Mouse (Mus musculus) kidney, postnatal 14 days (tissue): Measurements from ENCODE around the gene Atp11b.

Experiments used
- DNase-seq: peaks from one replicate; pipeline ENCODE4 v3.0.0; 2022; ENCODE audit warnings: mixed read lengths

Atp11b gene

DNA sequence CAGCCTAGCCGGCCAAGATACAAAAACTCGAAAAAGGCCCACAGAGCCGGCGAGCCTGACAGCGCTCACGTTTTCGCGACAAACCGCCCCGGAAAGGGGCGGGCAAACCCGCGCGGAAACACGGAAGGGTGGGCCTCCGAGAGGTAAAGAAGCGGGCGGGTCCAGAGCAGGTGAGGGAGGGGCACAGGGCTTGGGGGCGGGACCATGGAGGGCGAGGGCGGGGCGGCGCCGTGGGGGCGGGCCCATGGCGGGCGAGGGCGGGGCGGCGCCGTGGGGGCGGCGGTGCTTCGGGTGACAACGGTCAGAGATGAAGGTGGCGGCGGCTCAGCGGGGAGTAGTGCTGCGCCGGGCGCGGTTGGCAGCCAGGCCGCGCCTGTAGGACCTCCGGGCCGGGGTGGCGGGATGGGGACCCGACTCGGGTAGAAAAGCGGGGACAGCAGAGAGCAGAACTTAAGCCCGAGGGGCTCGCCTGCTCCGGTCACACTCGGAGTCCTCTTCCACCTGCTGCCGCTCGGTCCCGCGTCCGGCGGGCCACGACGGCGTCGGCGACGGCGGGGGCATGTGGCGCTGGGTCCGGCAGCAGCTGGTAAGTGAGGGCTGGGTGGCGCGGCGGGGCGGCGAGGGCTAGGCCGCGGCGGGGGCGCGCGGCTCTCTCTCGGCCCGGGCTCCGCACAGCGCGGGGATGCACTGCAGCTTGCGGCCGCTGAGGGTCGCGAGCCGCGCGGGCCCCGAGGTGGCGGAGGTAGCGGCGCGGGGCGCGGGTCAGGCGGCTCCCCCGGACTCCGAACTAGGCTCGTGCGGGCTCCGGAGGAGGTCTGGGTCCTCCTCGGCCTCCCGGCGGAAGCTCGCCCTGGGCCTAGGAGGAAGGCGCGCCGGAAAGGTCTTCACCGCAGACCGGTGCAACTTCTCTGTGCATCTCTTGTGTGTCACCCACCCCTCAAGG, at the start of gene Atp11b:
Gene Atp11b, plus strand, starts transcription at position 282 of the 943 bp plus-strand sequence.
- peak; percentile 89 for DNase-seq

DNA sequence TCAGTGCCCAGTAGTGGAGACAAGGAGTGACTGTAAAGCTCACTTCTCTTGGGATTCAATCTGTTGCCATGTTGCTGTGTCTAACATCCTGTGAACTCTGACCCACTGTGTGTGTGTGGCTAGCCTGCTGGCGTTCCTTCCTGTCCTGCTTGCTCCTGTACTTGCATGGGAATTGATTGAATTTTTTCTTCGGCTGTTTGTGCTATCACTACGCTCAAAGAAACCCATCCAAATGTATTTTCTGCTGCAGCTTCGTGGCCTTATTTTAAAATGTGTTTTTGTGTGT, 49.6 kb upstream of the Atp11b start:
- no peak for DNase-seq

DNA sequence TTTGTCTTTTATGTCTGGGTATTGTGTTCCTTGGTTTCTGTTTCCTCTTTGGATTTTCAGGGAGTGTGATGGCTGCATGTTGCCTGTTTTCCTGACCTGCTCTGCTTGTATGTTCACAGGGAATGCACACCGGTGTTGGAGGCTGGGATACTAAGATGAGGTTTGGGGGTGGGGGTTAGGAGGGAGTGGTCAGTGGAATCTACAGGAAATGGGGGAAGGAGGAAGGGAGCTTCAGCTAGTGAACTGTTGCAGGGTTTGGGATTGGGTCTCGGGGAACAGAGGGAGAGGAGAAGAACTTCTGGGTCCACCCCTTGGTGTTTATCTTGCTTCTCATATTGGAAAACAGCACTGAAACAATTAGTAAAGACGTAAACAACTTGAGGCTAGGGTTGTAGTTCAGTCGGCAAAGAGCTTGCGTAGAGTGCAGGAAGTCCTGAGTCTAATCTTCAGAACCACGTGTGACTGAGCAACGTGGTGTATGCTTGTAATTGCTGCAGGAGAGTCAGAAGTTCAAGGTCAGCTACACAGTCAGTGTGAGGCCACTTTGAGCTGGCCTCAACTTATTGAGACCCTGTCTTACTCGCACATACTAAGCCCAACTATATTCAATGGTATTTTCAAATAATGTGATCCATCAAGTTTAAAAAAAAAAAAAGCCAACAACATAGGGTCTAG, 34.2 kb upstream of the Atp11b start:
- no peak for DNase-seq

DNA sequence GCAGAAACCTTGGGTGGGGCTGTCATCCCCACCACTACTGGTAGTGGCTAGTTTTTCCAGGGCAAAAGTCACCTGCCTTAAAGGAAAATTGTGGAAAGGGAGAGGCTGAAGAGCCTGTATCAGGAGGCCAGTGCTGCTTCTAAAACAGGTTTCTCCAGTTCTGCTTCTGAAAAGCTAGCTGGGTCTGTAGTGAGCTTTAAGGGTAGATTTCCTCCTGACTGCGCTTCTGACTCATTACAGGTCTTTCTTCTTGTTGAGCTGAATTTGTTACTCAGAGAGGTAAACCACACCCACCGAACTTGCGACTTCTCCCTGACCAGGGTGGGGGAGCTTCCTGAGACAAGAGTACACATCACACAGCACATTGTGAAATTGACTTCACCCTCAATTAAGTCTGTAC, 33.1 kb upstream of the Atp11b start:
- peak; percentile 7 for DNase-seq

DNA sequence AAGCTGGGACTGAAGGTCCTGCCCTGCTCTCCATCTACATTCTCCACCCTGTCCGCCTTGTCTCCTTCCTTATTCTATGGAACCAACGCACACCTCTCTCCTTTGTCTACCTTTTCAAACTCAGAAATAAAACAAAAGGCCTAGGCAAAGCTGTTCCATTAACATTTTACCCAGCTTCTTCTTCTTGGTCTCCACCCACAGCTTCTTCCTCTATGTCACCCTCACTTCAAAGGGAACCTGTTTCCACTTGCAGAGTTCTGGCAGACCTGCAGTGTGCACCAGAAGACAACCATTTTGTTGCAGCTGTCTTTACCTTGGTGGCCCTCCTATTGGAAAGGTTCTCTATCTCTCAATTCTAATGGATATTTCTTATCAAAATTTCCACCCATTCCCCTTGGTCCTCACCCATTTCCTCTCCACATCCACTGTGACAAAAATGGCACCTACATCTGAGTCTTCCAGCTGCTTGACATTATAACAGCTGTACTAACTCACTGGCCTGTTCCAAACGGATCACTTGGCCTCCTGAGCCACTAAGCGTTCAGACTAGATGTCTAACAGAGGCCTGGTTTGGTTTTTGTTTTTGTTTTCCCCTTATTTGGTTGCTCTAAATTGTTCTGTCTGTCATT, 32.0 kb upstream of the Atp11b start:
- no peak for DNase-seq

DNA sequence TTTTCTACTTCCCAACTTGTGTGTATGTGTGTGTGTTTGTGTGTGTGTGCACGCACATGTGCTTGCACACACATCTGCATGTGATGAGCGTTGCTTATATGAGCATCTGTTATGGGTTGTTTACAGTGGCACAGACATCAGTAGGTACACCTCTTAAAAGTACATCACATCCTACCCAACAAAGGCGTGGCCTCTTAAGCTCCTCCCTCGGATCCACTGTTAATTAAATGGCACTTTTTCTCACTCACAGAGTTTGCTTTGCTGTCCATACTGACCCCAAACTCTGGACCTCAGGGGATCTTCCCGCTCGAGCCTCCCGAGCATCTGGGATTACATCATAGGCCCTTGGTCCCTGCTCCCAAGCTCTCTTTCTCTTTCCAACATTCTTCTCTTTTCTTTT, 31.1 kb upstream of the Atp11b start:
- no peak for DNase-seq

DNA sequence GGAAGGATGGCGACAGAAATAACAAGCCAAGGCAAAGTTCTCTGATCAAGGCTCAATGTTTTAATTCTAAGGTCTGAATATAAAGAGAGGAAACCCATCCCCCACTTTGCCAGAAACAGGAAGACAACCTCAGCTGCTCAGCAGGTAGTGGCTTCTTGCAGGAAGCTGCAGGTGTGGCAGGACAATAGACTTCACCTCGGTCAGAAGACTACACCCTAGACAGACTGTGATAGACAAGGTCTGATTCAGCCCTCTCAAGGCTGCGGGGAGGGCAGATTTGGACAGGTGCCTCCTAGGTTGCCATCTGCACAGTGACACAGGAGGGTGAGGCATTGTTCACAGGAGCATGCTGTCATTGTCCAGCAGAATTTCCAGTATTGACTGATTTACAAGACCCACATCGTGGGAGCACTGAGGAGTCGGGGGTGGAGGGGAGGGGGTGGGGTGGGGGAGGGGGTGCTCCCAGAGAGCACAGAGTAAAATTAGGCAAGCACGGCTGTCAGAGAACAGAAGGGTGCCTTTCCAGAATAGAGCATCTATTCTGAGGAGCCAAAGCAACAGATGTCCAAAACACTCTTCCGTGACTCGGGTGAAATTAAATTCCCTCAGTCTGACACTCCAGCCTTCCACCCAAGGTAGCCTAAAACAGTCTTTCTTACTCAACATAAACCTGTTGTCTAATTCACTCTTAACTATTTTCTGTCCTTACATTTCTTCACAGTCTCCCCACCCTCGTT, 30.2 kb upstream of the Atp11b start:
- DNase-seq, result no peak

DNA sequence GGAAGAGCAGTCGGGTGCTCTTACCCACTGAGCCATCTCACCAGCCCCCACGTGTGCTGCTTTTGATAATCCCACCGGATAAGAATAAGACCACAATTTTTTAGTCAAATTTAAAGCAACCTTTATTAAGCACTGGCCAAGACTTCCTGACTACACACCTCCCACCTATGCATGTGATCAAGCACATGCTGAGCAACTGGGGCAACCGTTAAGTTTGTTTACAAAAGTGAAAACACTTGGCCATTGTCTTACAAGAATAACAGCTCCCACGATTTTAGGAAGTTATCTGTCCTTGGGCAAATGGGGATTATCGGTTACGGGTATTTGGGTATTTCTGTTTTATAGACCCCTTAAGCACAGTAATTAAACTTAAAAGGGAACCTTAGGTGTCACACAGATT, 28.8 kb upstream of the Atp11b start:
- DNase-seq, result no peak

DNA sequence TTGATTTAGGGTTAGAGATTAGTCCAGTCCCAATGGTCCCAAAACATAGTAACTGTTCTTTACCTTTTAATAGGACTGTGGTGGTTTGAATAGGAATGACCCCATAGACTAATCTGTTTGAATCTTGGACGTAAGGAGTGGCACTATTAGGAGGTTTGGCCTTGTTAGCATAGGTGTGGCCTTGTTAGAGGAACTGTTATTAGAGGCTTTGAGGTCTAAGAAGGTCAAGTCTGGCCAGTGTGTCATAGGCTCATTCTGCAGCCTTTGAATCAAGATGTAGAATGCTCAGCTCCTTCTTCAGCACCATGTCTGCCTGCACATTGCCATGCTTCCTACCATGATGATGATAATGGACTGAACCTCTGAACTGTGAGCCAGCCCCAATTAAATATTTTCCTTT, 27.0 kb upstream of the Atp11b start:
- DNase-seq, result no peak

DNA sequence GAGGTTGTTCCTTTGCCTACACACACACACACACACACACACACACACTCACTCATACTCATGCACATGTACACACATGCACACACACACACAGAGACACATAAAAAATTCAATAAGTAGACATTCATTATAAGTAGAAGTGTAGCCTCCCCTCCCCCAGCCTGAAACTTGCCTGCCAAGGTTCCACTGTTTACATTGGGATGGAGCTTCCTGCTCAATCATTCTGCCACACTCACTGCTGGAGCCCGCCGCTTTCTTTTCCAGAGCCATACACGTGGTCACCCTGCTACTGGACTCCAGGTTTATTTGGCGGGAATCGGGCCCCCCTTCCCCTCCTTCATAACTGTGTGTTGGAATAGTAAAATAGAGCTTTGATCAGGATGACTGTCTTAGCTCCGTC, 24.4 kb upstream of the Atp11b start:
- no peak for DNase-seq

DNA sequence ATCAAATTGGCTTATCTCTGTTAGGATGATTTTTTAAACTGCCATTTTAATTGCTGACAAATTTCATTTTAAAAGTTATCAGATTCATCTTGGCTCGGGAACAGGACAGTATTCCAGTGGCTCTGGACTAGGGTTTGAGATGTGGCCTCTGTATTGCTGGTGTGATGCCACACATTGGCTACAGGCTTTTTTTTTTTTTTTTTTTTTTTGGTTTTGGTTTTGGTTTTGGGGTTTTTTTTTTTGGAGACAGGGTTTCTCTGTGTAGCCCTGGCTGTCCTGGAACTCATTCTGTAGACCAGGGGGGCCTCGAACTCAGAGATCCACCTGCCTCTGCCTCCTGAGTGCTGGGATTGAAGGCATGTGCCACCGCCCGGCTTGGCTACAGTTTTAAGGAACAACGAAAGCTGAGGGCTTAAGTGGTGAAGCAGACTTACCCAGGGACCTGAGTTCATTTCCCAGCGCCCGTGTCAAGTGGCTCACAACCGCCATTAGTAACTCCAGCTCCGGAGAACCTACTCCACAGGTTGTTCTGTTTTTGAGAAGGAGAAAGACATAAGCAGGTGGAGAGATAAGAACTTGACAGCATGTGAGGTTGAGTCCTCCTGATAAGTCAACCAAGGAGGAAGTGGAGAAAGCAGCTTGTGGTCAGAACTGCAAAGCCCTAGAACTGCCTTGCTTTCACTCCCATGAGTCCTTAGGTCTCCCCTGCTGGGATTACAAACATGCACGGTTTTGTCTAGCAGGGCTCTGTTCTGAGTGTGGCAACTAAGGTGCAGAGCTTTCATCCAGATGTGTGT, 21.7 kb upstream of the Atp11b start:
- no peak for DNase-seq

DNA sequence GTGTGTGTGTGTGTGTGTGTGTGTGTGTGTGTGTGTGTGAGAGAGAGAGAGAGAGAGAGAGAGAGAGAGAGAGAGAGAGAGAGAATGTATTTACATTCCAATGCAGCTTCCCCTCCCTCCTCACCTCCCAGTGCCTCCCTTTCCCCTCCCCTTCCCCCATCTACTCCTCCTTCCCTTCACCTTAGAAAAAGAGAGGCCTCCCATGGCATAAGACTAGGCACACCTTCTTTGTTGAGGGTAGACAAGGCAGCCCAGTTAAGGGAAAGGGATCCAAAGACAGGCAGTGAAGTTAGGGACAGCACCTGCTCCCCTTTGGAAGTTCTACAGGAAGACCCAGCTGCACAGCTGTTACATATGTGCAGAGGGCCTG, 21.1 kb upstream of the Atp11b start:
- no peak for DNase-seq

DNA sequence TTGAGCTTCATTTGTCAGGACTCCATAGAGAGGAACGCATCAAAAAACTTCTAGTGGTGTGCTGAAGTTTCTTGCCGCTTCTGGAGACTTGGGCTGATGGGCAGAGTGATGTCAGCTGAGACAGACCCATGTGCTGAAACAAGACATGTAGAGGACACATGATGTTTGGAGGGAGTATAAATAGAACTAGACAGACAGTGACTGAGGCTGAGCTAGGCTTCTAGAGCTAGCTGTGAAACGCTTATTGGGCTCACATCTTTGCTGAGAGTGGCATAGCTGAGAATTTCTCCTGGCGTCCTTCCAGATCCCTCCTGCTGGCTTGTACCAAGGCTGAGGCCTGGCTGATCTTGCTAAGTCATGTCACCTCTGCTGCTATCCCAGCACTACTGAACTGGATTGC, 19.4 kb upstream of the Atp11b start:
- DNase-seq, result peak; percentile 7

DNA sequence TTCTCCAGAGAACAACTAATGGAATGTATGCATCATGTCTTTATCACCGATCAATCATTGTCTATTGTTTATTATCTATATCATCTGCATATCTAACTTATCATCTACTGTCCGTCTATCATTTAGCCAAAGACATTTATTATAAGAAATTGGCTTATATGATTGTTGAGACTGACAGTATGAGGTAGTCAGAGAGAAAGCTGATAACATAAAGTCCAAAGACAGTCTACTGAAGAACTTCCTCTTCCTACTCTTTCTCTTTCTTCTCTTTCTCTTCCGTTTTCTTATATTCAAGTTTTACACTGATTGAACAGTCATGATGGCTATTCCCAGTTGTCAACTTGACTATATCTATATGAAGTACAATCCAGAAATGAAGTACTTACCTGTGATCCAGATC, 15.8 kb upstream of the Atp11b start:
- no peak for DNase-seq

DNA sequence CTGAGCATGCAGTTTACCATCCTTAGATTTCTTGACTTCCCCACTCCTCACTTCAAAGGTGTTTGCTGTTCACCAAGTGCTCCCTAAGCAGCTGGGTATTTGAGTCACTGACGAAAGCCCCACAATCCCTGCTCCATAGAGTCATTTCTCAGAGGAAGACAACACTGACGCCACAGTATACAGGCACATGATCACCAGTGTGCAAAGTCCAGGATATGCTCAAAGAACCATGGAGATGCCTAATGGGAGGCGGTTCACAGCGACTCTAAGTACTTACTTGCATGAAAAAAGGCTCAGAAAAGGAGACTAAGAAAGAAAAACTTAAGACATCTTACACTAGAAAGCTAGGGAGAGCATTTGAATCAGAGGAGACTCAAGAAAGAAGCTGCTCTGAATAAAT, 8.9 kb upstream of the Atp11b start:
- peak; percentile 41 for DNase-seq

DNA sequence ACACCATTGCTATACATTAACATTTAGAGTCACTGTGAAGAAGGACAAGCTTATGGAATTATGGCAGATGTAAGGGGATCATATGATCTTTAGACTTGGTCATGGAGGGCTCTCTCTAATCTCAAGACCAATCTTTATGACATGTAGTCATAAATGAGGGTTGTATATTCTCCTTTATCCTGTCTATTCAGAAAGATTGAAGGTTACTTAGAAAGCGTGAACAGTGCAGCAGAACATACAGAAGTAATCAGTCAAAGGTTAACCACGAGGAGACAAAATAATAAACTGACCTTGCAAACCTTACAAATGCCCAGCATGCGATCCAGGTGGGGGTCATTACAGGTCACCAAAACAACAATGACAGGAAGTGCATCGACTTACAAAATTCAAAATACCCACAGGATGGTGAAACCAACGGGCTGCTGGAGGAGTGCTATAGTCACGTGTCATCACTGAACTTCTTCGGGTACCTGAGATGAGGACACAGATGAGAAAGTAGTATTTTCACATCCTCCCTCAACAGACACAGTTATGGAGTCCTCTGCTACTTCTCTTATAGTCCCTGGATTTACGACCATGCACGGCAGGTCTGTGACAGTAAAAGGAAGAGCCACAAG, 7.0 kb upstream of the Atp11b start:
- no peak for DNase-seq

DNA sequence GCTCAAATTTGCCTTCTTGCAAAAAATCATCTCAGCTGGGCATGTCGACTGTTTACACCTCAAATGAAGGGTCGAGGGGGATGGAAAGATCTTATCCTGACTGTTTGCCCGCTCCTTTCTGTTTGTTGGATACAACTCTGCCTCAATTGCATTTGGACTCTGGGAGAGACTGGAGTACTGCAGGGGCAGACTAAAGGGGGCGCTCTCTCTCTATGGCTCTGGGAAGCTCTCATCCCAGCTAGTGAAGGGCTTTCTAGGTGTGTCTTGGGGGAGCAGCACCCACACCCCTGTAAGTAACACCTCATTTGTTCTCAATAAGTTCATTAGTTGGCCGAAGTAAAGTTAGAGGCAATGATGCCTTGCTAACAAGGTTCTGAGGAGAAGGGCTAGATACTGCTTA, 3.6 kb upstream of the Atp11b start:
- no peak for DNase-seq

DNA sequence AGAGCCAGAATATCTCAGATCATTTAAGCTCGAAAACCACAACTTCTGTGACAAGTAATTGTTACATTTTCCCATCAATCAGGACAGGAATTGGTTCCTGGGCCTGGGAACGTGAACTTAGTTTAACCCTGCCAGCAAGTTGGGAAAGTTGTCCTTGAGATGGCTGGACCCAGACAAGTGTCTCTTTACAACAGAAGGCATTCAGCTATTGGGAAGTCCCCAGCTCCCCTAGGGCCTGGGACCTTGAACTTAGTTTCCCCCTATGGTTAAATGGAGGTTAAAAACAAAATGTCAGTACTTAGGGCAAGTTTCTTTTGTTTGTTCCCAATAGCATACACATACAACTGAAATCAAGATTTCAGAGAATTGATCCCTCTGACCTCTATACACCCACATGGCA, 2.2 kb upstream of the Atp11b start:
- no peak for DNase-seq

DNA sequence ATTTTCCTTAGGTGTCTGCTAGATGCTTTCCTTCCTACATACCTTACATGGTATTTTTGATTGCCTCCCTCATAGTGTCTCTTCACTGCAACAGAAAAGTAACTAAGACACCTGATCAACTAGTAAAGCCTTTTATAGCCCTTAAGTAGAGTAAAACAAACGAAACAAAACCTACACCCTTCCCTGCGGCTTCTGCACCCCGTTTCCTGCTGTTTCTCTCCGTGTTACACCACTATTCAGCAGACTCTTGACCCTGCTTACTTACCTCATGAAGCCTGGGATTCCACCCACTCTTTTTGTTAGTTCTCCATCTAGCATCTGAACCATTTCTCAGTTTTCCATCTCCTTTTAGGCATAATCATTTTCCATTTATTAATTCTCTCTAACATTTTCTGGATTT, 8.8 kb downstream of the Atp11b start:
- no peak for DNase-seq

DNA sequence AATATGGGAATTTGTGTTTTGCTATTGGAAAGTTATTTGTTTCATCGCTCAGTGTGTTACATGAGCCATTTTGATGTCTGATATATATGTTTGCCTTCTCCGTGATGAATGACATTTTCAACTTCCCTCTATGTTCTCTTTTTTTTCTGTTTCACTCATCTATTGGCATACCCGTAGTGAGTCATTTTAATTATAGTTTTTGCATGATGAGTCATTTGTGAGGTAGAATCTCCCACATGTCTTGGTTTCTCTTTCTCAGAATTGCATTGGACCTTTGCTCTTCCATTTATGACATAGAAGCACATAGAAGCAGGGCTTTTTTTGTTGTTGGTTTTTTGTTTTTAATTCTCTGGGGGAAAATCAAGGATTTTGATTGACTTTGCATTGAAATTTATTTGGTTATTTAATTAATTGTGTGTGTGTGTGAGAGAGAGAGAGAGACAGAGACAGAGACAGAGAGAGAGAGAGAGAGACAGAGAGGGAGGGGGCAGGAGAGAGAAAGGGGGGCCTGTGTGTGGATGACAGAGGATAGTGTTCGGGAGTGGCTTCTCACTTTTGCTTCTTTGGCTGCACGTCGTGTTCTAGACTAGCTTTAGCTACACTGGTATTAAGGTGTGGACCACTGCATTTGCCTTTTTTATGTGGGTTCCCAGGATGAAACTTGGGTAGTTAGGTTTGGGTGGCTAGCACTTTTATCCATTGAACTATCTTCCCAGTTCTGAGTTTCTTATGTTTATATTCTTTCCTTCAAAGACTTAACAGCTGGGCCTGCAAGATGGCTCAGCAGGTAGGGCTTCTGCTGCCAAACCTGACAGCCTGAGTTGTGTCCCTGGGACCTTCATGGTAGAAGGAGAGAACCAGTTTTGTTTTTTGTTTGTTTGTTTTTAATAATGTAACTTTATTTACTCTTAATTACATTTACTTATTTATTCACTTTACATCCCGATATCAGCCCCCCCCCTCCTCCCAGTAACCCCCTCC, 11.0 kb downstream of the Atp11b start:
- DNase-seq, result no peak

DNA sequence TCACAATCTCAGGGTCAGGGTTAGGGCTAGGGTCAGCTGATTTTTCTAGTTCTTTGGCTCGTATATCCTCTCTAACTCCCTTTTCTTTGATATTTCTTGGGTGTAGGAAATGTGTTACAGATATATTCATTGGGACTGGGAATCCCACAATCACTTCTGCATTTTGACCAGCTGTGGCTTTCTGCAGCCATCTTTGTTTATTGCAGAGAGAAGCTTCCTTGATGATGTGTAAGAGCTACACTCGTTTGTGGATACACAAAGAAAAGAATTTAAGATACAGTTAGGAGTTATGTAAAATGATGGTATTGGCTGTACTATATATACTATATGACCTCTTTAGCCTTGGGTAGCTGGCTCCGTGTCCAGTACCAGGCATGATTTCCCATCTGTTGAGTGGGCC, 25.8 kb downstream of the Atp11b start:
- no peak for DNase-seq
